Mouse (Mus musculus): ENCODE data around the gene Dnajc8.

The Dnajc8 gene

GRCm38 (mm10) chr4:132535406-132536121 is at the start of gene Dnajc8:
Gene Dnajc8 (plus strand): TSS chr4:132535550.
- POLR2A ChIA-PET = interaction anchor here (0.6 to 9.8 kb wide), 31 partner anchors 9 to 505 kb away, joined by 3 to 180 read pairs (median 4); partner anchors contain the start of gene Sesn2 (in 1 of the 4)
- CTCF ChIA-PET = interaction anchor here (0.6 to 1.2 kb wide), 6 partner anchors 9 to 520 kb away, joined by 3 to 11 read pairs (median 3); no protein-coding TSS in a partner anchor

- POLR2A ChIA-PET = interaction anchor here in 3 of 4 experiments (0.6 to 35.1 kb wide), 13 partner anchors 10 to 617 kb away, joined by 3 to 1071 read pairs (median 6); partner anchors contain the start of genes Sesn2 (in 2 of the 3), Med18 (in 1 of the 3) and Rcc1 (in 1 of the 3)
- CTCF ChIA-PET = interaction anchor here in 1 of 4 experiments (0.6 kb wide), 1 partner anchor 24 kb away, joined by 3 read pairs; no protein-coding TSS in a partner anchor
Measured at GRCm38 (mm10) chr4:132488521-132488920, 46.8 kb upstream of the Dnajc8 start.

DNA sequence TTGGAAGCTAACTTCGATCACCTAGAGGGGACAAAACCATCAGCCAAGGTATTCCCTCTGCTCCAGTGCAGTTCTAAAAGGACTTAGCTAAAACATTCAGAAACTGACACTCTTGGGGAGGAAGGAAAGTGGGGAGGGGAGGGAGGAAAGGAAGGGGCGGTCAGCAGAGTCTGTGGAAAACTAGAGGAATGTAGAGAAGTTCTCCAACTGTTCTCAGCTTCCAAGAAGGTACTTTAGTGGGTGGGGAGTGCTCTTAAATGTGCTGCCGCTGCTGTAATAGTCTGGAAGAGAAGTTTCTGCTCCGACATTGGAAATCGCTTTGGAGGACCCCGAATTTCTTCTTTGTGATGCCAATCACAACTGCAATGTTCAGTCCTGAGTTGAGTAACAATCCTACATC is 46.4 kb upstream of the Dnajc8 start:
- CTCF ChIA-PET = interaction anchor here in 1 of 4 experiments (0.6 kb wide), 1 partner anchor 23 kb away, joined by 3 read pairs; no protein-coding TSS in a partner anchor
- POLR2A ChIA-PET = interaction anchor here (0.6 to 35.1 kb wide), 16 partner anchors 10 to 617 kb away, joined by 3 to 1071 read pairs (median 6); partner anchors contain the start of genes Sesn2 (in 2 of the 4), Med18 (in 1 of the 4) and Rcc1 (in 1 of the 4)

DNA sequence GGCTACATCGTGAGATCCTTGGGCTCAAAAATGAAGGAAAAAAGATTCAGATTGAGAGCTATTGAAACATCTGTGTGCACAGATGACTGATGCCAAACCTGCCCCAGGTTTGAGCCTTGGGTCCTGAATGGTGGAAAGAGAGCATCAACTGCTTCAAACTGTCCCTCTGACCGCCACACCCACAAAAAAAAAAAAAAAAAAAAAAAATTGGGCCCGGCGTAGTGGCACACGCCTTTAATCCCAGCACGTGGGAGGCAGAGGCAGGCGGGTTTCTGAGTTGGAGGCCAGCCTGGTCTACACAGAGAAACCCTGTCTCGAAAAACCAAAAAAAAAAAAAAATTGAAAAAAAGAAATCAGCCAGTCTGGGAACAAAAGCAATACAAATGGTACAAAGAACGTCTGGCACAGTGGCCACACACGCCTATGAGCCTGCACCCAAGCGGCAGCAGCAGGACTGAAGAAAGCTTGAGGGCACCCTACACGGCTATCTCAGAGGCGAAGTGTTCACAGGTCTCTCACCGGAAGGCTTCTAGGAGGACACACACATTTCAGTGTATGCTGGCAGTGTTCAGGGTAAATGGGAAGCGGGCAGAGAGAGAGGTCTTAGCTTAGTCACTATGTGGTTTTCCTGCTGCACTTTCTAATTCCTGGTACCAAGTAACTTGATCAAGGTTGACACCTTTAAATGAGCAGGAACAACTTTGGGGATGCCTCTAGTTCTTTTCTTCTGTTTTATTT is 44.9 kb upstream of the Dnajc8 start:
- POLR2A ChIA-PET = interaction anchor here (0.6 to 35.1 kb wide), 31 partner anchors 8 to 1638 kb away, joined by 3 to 1071 read pairs (median 4); partner anchors contain the start of genes Sesn2 (in 2 of the 4), Med18 (in 1 of the 4) and Rcc1 (in 1 of the 4)
- CTCF ChIA-PET = interaction anchor here in 2 of 4 experiments (0.6 to 0.9 kb wide), 2 partner anchors 8 to 24 kb away, joined by 3 read pairs; no protein-coding TSS in a partner anchor

- ChIA-PET POLR2A (interaction anchor here (0.7 to 35.1 kb wide), 19 partner anchors 8 to 179 kb away, joined by 3 to 1071 read pairs (median 4); partner anchors contain the start of gene Sesn2 (in 3 of the 4)), CTCF (no interaction called here)
Measured at GRCm38 (mm10) chr4:132491057-132491456, 44.3 kb upstream of the Dnajc8 start.

DNA sequence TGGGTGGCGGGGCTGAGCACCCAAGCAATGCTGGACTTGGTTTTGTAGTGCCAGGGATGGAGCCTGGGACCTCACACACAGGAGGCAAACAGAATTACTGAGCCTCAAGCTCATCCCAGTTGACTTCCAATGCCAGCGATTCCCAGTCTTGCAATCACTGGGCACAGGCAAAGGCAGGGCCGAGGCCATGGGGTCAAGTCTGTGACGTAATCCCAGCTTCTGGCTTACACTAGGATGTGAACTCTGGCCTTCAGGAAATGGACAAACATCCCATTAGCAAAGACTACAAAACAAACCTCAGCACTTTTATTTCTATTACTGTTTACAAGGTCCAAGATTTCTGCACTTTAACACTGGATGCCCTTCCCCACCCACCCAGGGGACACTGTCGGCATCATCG is 43.6 kb upstream of the Dnajc8 start:
- CTCF ChIA-PET = no interaction called here
- POLR2A ChIA-PET = interaction anchor here (0.5 to 35.1 kb wide), 13 partner anchors 11 to 1832 kb away, joined by 3 to 1071 read pairs (median 5); partner anchors contain the start of gene Sesn2 (in 3 of the 4)

- ChIA-PET POLR2A (interaction anchor here (0.6 to 35.1 kb wide), 16 partner anchors 10 to 1832 kb away, joined by 3 to 1071 read pairs (median 4); partner anchors contain the start of genes Sesn2 (in 3 of the 4) and Atpif1 (in 1 of the 4)), CTCF (interaction anchor here in 1 of 4 experiments (0.5 kb wide), 1 partner anchor 161 kb away, joined by 4 read pairs; no protein-coding TSS in a partner anchor)
Measured at GRCm38 (mm10) chr4:132492178-132493060, 42.9 kb upstream of the Dnajc8 start.

- CTCF ChIA-PET = no interaction called here
- POLR2A ChIA-PET = interaction anchor here in 3 of 4 experiments (0.6 to 35.1 kb wide), 12 partner anchors 8 to 637 kb away, joined by 3 to 1071 read pairs (median 4); partner anchors contain the start of gene Sesn2 (in 3 of the 3)
Measured at GRCm38 (mm10) chr4:132494271-132494918, 41.0 kb upstream of the Dnajc8 start.

- ChIA-PET CTCF (interaction anchor here in 3 of 4 experiments (0.8 to 6.6 kb wide), 5 partner anchors 13 to 29 kb away, joined by 3 to 38 read pairs (median 5); no protein-coding TSS in a partner anchor), POLR2A (interaction anchor here in 3 of 4 experiments (0.6 to 35.1 kb wide), 20 partner anchors 0 to 232 kb away, joined by 3 to 1071 read pairs (median 5); partner anchors contain the start of genes Sesn2 (in 3 of the 3) and Atpif1 (in 1 of the 3))
Measured at GRCm38 (mm10) chr4:132501639-132502038, 33.7 kb upstream of the Dnajc8 start.

- CTCF ChIA-PET = interaction anchor here in 3 of 4 experiments (0.6 to 6.6 kb wide), 4 partner anchors 10 to 51 kb away, joined by 4 to 38 read pairs (median 8); no protein-coding TSS in a partner anchor
- POLR2A ChIA-PET = interaction anchor here in 3 of 4 experiments (0.6 to 35.1 kb wide), 20 partner anchors 2 to 275 kb away, joined by 3 to 1071 read pairs (median 5); partner anchors contain the start of genes Sesn2 (in 2 of the 3) and Med18 (in 1 of the 3)
Measured at GRCm38 (mm10) chr4:132503344-132503743, 32.0 kb upstream of the Dnajc8 start.

DNA sequence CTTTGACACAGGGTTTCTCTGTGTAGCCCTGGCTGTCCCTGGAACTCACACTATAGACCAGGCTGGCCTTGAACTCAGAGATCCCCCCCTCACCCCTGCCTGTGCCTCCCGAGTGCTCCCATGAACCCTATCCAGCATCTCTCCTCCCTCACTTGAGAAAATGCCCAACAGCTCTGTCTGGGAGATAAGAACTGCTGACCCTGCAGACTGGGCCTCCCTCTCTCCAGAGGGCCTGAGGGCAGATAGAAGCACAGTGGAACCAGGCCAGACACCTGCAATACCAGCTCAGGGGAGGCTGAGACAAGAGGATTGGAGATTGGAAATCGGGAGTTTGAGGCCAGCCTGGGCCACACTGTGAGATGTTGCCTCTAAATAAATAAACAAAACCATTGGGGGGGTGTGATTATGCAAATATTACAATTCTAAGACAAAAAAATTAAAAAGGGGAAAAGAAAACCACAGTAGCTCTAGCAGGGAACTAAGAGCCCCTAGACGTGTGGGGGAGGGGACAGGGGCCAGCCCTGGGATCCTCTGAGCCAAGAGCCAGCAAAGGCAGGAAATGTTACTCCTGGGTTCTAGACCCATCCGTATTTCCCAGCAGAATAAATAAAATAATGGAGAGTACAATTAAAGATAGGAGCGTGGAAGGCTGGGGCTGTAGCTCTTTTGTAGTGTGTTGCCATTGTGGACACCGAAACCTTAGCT is 30.2 kb upstream of the Dnajc8 start:
- POLR2A ChIA-PET = interaction anchor here in 3 of 4 experiments (0.6 to 35.1 kb wide), 62 partner anchors 4 to 428 kb away, joined by 3 to 1071 read pairs (median 4); partner anchors contain the start of genes Atpif1 (in 2 of the 3), Med18 (in 2 of the 3), Ppp1r8 (in 2 of the 3) and Sesn2 (in 2 of the 3)
- CTCF ChIA-PET = interaction anchor here in 3 of 4 experiments (1.0 to 2.0 kb wide), 6 partner anchors 10 to 52 kb away, joined by 3 to 9 read pairs (median 4); no protein-coding TSS in a partner anchor

DNA sequence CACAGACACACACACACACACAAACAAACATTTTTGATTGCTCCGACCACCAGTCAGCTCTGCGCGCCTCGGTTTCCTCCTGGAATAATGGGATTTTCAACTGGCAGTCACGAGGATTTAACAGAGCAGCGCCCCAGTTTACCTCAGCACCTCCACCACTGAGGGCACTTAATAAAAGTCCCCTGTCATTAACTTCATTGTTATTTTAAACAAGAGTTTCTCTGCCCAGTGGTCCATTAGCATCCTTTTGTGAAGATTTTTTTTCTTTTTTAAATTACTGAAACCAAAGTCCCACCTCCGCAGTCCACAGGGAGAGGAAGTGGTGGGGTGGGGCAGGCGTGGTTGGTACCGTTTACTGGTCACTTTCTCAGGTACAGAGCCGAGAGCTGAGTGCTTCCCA is 29.6 kb upstream of the Dnajc8 start:
- ChIA-PET CTCF (interaction anchor here in 3 of 4 experiments (1.0 to 2.0 kb wide), 7 partner anchors 9 to 94 kb away, joined by 3 to 9 read pairs (median 3); no protein-coding TSS in a partner anchor), POLR2A (interaction anchor here in 3 of 4 experiments (0.6 to 35.1 kb wide), 62 partner anchors 4 to 429 kb away, joined by 3 to 1071 read pairs (median 4); partner anchors contain the start of genes Atpif1 (in 2 of the 3), Dnajc8 (in 2 of the 3), Med18 (in 2 of the 3) and Sesn2 (in 2 of the 3))

DNA sequence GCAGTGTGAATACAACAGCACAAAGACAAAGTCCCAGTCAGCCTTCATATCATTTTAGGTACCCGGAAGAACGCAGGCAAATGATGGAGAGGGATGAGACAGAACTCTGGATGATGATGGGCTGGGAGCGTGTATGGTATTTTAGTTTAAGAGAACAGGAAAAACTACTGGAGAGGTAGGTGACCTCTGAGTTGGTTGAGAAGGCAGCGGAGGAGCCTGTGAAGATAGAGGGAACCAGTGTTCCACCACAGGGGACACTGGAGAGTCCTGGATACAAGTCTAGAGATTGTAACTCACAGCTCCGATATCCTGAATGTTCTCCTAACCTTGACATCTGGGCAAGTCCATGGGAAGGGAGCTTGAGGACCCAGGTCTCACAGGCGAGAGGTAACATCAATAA is 29.1 kb upstream of the Dnajc8 start:
- CTCF ChIA-PET = interaction anchor here in 3 of 4 experiments (1.0 to 2.0 kb wide), 5 partner anchors 9 to 94 kb away, joined by 3 to 9 read pairs (median 5); no protein-coding TSS in a partner anchor

DNA sequence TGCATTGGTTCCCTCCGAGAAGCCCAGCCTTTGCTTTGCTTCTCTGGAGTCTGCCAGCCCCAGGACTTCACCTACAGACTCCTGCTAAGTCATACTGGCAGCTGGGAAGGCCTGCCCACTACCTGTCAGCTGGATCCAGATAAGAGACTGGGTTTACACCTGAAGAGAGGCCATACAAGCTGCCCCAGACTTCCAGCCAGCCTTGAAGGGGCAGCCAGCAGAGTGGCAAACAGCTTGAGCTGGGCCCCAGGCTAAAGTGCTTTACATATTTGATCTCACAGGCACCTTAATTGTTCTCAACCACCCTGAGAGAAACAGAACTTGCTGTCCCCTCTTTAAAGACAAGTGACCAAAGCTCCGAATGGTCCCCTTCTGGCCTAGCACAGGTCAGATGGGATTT is 28.1 kb upstream of the Dnajc8 start:
- CTCF ChIA-PET = interaction anchor here in 1 of 4 experiments (1.2 kb wide), 1 partner anchor 95 kb away, joined by 3 read pairs; no protein-coding TSS in a partner anchor
- POLR2A ChIA-PET = interaction anchor here (0.6 to 35.1 kb wide), 24 partner anchors 5 to 234 kb away, joined by 3 to 1071 read pairs (median 6); partner anchors contain the start of genes Atpif1 (in 2 of the 4), Sesn2 (in 2 of the 4), Dnajc8 (in 1 of the 4) and Ptafr (in 1 of the 4)

More for the DNA sequence above, 29.1 kb upstream of the Dnajc8 start:
- POLR2A ChIA-PET = interaction anchor here in 3 of 4 experiments (0.6 to 35.1 kb wide), 43 partner anchors 5 to 416 kb away, joined by 3 to 1071 read pairs (median 6); partner anchors contain the start of genes Sesn2 (in 2 of the 3), Atpif1 (in 1 of the 3), Dnajc8 (in 1 of the 3) and Fam76a (in 1 of the 3)
